Mouse (Mus musculus) mouse embryonic stem cell (cell line): ENCODE measurements around the gene Crygn.
"Not testable (repeated sequence)": the region's sequence is repeated elsewhere in the genome, so short reads cannot be mapped to it uniquely, and the experiment has no call there.

Experiments used
- in situ Hi-C, 2 experiments: fragments of 300-500 bp; cut with MboI; formaldehyde crosslinking; loops; 1 replicate in 1 of 2; 3 replicates in 1 of 2; pipeline ENCODE4 v1.14.3; 2019 to 2020; ENCODE audit warnings: low sequenced_read_pairs in 2 of 2, low pct_unique_long_range_greater_than_20kb in 1 of 2, mixed read lengths in 1 of 2; ENCODE audit not compliant: unreplicated experiment in 1 of 2

The Crygn gene

GRCm38 (mm10) chr5:24757816-24758215, at the start of gene Crygn:
Gene Crygn (minus strand): TSS chr5:24758008.
- in situ Hi-C loops, result no loop called here

GRCm38 (mm10) chr5:24805222-24805621, 47.4 kb upstream of the Crygn start:
- in situ Hi-C loops, result no loop called here

- in situ Hi-C loops, result no loop called here
Observed at GRCm38 (mm10) chr5:24804661-24805060, 46.9 kb upstream of the Crygn start.

- in situ Hi-C loops, result no loop called here
Observed at GRCm38 (mm10) chr5:24801841-24802624, 44.2 kb upstream of the Crygn start.

- in situ Hi-C loops, result no loop called here
Observed at GRCm38 (mm10) chr5:24800416-24800815, 42.6 kb upstream of the Crygn start.

DNA sequence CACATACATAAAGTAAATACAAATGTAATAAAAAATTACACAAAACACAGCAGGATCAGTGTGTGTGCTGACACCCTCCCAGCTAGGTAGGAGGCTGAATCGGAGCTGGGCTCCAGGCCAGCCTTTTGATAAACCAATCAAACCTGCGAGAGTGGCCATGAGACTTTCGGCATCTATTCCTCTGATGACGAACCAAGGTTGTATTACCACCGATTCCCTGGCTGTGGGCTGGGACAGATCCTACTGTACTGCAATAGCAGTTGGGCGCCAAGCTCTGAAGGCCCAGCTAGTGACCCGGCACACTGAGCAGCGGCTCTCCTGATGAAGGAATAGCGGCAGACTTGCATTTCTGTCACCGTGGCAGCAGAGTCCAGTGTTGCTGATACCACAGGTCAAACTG, 40.8 kb upstream of the Crygn start:
- in situ Hi-C loops, result no loop called here

- in situ Hi-C loops, result no loop called here
Observed at GRCm38 (mm10) chr5:24797858-24798257, 40.0 kb upstream of the Crygn start.

DNA sequence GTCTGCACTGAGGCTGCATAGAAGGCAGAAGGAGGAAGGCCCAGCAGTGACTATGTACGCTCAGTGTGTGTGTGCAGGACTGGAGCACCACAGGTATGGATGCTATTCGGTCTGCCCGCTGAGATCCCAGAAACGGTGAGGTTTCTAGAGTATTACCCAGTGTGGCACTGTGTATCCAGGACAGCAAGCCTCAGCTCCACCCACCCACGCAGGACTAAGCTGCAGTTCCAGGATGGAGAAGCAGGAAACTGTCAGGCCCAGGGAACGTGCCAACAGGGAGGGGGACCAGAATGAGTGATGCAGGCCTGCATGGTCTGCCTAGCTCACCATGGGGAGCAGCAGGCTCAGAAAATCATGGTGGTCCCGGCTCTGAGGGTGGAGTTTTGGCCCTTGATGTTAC, 35.2 kb upstream of the Crygn start:
- in situ Hi-C loops, result no loop called here

DNA sequence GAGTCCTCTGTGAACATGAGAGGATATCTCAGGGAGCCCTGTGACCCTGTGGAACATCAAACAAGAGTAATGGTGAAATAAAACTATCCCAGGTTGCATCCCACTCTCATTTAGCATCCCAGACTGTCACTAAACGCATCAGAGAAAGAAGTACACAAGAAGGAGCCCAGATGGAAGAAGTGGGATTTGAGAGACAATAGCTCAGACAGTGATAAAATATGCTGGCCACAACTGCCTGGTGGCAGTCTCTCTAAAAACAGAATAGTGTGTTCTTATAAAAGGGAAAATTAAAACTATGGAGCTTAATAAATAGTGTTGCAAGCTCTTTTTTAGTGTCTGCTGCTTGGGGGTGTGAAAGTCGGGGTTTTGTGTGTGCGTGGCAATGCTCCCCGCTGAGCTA, 25.1 kb upstream of the Crygn start:
- in situ Hi-C loops, result loop anchor here in 1 of 2 experiments (5.0 kb wide), 1 partner anchor 111 kb away; no protein-coding TSS in a partner anchor

DNA sequence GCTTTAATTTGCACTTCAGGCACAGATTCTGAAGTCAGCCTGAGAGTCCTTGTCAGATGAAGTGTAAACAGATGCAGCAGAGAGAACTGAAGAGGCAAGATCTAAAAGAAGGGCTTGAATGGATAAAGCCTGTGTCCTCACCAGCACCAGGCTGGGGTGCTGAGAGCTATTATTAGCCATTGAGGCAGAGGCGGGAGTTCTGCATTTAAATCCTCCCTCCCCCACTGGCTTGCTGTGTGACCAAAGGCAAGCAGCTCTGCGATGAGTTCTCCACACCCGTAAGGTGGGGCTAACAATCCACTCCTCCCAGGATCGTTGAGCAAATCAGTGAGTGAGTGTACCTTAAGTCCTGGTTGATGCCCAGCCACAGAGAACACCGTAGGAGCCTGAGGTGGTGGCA, 23.2 kb upstream of the Crygn start:
- in situ Hi-C loops, result loop anchor here in 1 of 2 experiments (5.0 kb wide), 1 partner anchor 109 kb away; no protein-coding TSS in a partner anchor

- in situ Hi-C loops, result loop anchor here in 1 of 2 experiments (5.0 kb wide), 1 partner anchor 108 kb away; no protein-coding TSS in a partner anchor
Observed at GRCm38 (mm10) chr5:24779881-24780512, 22.2 kb upstream of the Crygn start.

DNA sequence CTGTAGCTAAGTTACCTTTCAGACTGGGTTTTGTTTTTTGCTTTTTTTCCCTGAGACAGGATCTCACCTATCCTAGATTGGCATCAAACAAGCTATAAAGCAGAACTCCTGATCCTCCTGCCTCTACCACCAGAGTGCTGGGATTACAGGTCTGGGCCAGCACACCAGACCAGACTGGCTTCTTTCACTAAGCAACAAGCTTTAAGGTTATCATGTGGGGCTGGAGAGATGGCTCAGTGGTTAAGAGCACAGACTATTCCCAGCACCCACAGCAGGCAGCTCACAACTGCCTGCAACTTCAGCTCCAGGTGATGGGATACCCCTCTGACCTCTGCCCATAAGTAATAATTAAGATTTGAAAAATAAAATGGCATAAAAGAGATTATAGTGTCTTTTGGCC, 21.5 kb upstream of the Crygn start:
- in situ Hi-C loops, result no loop called here

GRCm38 (mm10) chr5:24778843-24779140, 21.0 kb upstream of the Crygn start:
- in situ Hi-C loops, result no loop called here

DNA sequence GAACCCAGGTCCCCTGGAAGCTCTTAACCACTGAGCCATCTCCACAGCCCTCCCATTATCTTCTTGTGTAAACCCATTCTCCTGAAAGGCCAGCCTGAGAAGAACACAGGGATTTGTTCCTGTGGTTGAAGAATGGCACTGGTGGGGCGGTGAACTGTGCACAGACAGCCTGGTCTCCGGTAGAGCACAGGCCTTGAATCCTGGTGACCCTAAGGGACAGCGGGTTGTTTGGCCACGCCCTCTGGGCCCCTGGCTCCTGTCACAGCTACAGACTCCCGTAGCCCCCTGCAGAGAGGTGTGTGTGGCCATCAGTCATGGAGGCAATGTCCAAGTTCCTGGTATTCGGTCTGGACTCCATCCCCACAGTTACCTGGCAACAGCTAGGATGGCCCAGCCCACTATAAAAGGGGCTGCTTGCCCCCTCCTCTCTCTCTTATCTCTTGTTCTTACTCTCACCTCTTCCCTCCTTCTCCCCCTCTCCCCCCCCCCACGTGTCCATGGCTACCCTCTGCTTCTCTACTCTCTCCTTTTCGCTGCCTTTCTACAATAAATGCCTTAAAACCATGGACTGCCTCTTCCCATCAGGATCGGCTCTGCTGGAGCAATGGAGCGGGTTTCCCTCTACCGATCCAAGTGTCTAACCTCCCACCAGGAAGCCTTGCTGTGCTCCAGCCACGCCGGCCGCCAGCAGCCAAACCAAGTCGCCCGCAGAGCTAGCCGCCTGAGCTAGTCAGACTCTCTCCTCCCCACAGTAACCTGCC, 20.5 kb upstream of the Crygn start:
- in situ Hi-C loops, result no loop called here

DNA sequence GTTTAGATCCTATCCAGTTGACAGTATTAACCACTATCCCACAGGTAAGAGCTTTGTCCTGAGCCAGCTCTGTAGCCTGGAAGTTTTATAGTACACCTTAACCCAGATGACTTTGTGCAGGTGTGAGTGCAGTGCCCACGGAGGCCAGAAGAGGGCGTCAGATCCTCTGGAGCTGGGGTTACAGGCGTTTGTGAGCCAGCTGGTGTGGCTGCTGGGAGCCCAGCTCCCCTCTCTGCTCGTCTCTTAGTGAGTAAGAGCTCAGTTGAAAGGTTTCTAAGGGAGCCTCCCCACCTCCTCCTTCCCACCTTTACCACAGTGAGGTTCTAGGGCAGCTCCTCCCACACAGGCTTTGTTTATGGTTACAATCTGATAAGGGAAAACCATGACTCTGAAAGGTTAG, 18.9 kb upstream of the Crygn start:
- in situ Hi-C loops, result no loop called here

GRCm38 (mm10) chr5:24774549-24774948, 16.7 kb upstream of the Crygn start:
- in situ Hi-C loops, result not testable (repeated sequence)

DNA sequence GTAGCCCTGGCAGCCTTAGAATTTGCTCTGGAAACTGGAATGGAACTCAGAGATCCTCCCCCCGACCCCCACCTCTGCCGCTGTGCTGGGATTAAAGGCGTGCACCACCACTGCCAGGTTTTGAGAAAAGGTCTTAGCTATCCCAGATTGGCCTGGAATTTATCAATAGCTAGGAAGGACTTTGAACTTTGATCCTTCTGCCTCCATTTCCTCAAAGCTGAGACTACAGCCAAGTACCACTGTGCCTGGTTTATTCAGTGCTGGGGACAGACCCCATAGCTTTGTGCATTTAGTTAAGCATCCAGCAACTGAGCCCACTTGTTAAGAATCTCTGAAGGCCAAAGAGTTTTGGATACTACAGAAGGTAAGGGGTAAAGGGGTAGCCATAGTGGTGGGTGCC, 877 bp downstream of the Crygn start:
- in situ Hi-C loops, result no loop called here

DNA sequence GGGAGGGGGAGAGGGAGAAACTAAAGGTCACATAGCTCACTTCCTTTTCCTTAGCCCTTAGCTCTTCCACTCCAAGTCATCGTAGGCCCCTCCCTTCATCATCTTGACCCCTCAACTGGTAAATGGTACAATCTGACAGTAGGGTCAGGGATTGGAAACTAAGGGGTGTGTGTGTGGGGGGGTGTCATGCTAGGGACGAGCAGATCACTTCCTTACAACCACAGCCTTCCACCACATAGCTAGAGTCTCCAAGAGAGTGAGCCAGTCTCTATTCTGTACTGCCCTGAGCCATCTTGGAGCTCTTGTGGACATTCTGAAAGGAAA, 5.7 kb downstream of the Crygn start:
- in situ Hi-C loops, result no loop called here

GRCm38 (mm10) chr5:24751305-24752174, 6.3 kb downstream of the Crygn start:
- in situ Hi-C loops, result no loop called here
